Mouse (Mus musculus) midbrain, postnatal 0 days (tissue): ENCODE data around the gene Klhl32. TPM values are rescaled to one million over a fixed set of nuclear protein-coding genes. Genes with fewer than 3 reads are reported as not detected.
A peak's percentile ranks its signal among the peaks of the same experiment; 100 is the strongest.

ENCODE experiments used
- ATAC-seq: fragments of 200-750 bp; cut with Nextera tagmentation; 2 replicates; pipeline ENCODE4 v1.8.0; 2017; ENCODE audit warnings: moderate number of reproducible peaks, mild to moderate bottlenecking, moderate TSS enrichment, moderate library complexity; ENCODE audit not compliant: low FRiP score
- DNase-seq: peaks from one replicate; pipeline ENCODE4 v3.0.0-alpha.2; 2015; ENCODE audit warnings: low spot score
- H3K27ac ChIP-seq: fragments of 300-500 bp; sonication (generic); 2 replicates; pipeline ENCODE4 v1.5.1; 2014; ENCODE audit warnings: low read depth, mild to moderate bottlenecking, low read length, mixed read lengths
- H3K27me3 ChIP-seq: fragments of 300-500 bp; sonication (generic); 2 replicates; pipeline ENCODE4 v1.6.1; 2014; ENCODE audit warnings: low read length, control low read depth, mixed read lengths; ENCODE audit not compliant: insufficient read depth
- H3K36me3 ChIP-seq: fragments of 300-500 bp; sonication (generic); 2 replicates; pipeline ENCODE4 v1.6.1; 2014; ENCODE audit warnings: low read length, control low read depth, mixed read lengths; ENCODE audit not compliant: insufficient read depth
- H3K4me1 ChIP-seq: fragments of 300-500 bp; sonication (generic); 2 replicates; pipeline ENCODE4 v1.6.1; 2014; ENCODE audit warnings: mild to moderate bottlenecking, control low read depth, antibody characterized with exemption, low read length, mixed read lengths; ENCODE audit not compliant: insufficient read depth
- H3K4me2 ChIP-seq: fragments of 300-500 bp; sonication (generic); 2 replicates; pipeline ENCODE4 v1.6.1; 2014; ENCODE audit warnings: low read depth, mild to moderate bottlenecking, low read length, mixed read lengths; ENCODE audit not compliant: poor library complexity, severe bottlenecking
- H3K4me3 ChIP-seq: fragments of 300-500 bp; sonication (generic); 2 replicates; pipeline ENCODE4 v1.5.1; 2014; ENCODE audit warnings: low read depth, mild to moderate bottlenecking, low read length, moderate library complexity
- H3K9ac ChIP-seq: fragments of 300-500 bp; sonication (generic); replicated peaks from 2 replicates; pipeline ENCODE4 v1.6.1; 2014; ENCODE audit warnings: mild to moderate bottlenecking, low read length, moderate library complexity, mixed read lengths; ENCODE audit not compliant: poor library complexity, severe bottlenecking
- H3K9me3 ChIP-seq: fragments of 300-500 bp; sonication (generic); 2 replicates; pipeline ENCODE4 v1.6.1; 2016; ENCODE audit warnings: low read length, control low read depth
- CTCF ChIP-seq: IDR thresholded peaks from 2 replicates; pipeline ENCODE4 v1.5.1; 2016; ENCODE audit warnings: antibody characterized with exemption, mild to moderate bottlenecking
- WGBS: fragments of 180-500 bp; shearing (Covaris S2); extraction: QIAGEN DNeasy Blood & Tissue Kit; methylation state at CpG from one replicate; pipeline ENCODE4 v1.1.7; 2014; 5-methylcytosine and 5-hydroxymethylcytosine counted together
- polyA plus RNA-seq: library from polyadenylated mRNA; unstranded; fragments of >200 nt; fragmentation: Nextera tagmentation; extraction: Ambion mirVana; gene quantifications from 2 replicates; pipeline ENCODE4 v1.2.1, GENCODE M21; 2015
- total RNA-seq: library from RNA; depleted of rRNA; stranded (reverse); fragments of >200 nt; gene quantifications from 2 replicates; pipeline ENCODE4 v1.2.3, GENCODE M21; 2014

Klhl32 gene
- total and polyA plus RNA-seq, 2 experiments from 2014 or later: 34.0 to 36.5 TPM

DNA sequence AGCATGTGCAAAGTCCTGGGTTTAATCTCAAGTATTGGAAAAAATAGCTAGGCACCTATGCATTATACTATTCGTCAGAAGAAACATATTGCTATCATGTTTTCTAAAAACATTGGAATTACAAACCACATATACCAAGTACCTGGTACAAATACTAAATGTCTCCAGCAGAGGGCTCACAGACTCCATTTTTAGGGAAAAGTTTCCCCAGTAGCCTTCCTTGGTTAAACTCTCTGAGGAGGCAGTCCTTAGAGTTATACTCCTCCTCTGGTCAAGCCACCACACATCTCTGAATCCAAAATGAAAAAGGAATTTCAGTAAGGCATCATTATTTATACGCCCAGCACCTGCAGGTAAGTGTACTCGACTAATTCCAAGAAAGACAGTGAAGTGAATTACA, 130.1 kb downstream of the Klhl32 start:
- no peak overlapping the region for H3K4me3 ChIP-seq
- H3K27me3 ChIP-seq: no peaks in the 10 kb centered on the region
- DNase-seq: peak; percentile 86
- WGBS: 30% methylated on average over 3 of the region's 3 CpGs
- no peaks in the 10 kb centered on the region for H3K36me3 ChIP-seq
- H3K27ac ChIP-seq: no peak overlapping the region
- H3K9me3 ChIP-seq: no peaks in the 10 kb centered on the region
- no peaks in the 10 kb centered on the region for H3K4me1 ChIP-seq
- peak; percentile 88 for TF ChIP-seq CTCF
- ATAC-seq: peak; percentile 75; the same call in 1 of the 2 replicates
- no peak overlapping the region for H3K9ac ChIP-seq
- no peak overlapping the region for H3K4me2 ChIP-seq

- H3K36me3 ChIP-seq: no peaks in the 10 kb centered on the region
- no peak for TF ChIP-seq CTCF
- H3K9ac ChIP-seq: no peak overlapping the region
- peak; percentile 50 for DNase-seq
- no peak overlapping the region for H3K4me2 ChIP-seq
- no peaks in the 10 kb centered on the region for H3K4me1 ChIP-seq
- H3K27me3 ChIP-seq: no peaks in the 10 kb centered on the region
- H3K9me3 ChIP-seq: no peaks in the 10 kb centered on the region
- no peak for ATAC-seq
- WGBS: 36% methylated on average over 4 of the region's 4 CpGs
- no peak overlapping the region for H3K4me3 ChIP-seq
- H3K27ac ChIP-seq: no peak overlapping the region
Measured at GRCm38 (mm10) chr4:24715559-24715958, 135.4 kb downstream of the Klhl32 start.

DNA sequence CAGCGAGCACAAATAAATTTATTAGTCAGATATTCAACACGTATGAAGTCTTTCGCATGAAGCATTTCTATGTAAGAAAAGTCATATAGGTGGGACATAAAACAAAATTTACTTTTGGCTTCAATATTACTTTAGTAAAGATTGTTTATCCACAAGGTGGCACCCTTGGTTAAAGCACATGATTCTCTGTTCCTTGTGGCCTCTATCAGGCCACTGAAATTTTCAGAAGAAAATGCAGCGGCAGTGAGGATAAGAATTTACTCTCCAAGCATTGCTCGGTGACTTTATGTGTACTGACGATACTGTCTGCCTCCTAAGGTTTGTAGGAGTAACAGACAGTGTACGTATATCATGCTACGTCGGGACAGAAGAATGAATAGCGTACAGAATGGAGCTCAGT, 136.6 kb downstream of the Klhl32 start:
- DNase-seq (peak; percentile 63), ATAC-seq (no peak)
- WGBS: 61% methylated on average over 10 of the region's 10 CpGs

GRCm38 (mm10) chr4:24698528-24699117, 152.3 kb downstream of the Klhl32 start:
- Histone ChIP-seq H3K36me3 (no peaks in the 10 kb centered on the region), H3K4me2 (no peak overlapping the region), H3K4me1 (no peaks in the 10 kb centered on the region), H3K4me3 (no peak overlapping the region), H3K27ac (no peak overlapping the region), H3K9me3 (no peaks in the 10 kb centered on the region), H3K9ac (no peak overlapping the region), H3K27me3 (no peaks in the 10 kb centered on the region)
- peak; percentile 68 for DNase-seq
- ATAC-seq: 0 out of 2 replicates have a peak, but pooled peaks have one; percentile 49
- 66% methylated on average over 7 of the region's 7 CpGs for WGBS
- peak; percentile 90 for TF ChIP-seq CTCF

More for the DNA sequence above, 136.6 kb downstream of the Klhl32 start:
- Histone ChIP-seq H3K27me3 (no peaks in the 10 kb centered on the region), H3K27ac (no peak overlapping the region), H3K4me3 (no peak overlapping the region), H3K4me1 (no peaks in the 10 kb centered on the region), H3K36me3 (no peaks in the 10 kb centered on the region), H3K4me2 (no peak overlapping the region), H3K9ac (no peak overlapping the region), H3K9me3 (no peaks in the 10 kb centered on the region)
- TF ChIP-seq CTCF: peak; percentile 75

DNA sequence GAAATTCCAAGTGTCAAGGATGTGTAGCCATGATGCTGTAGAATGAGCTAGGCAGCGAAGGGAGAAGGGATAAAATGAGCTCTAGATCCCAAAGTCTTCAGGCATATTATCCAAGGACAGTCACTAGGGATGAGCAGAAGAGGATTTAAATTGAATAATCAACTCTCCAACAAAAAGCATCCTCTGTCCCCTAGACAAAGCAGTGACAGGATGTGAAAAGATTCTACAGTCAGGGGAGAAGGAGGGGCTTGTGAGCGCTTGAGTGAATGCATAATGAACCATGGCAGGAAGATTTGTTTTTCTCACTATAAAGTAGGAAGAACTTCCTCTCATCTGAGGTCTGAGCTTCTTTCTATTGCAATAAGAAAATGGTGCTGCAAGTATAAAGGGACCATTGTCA, 170.8 kb downstream of the Klhl32 start:
- no peak for DNase-seq
- H3K9ac ChIP-seq: no peak overlapping the region
- no peak overlapping the region for H3K4me3 ChIP-seq
- no peaks in the 10 kb centered on the region for H3K9me3 ChIP-seq
- TF ChIP-seq CTCF: no peak
- WGBS: 31% methylated on average over 2 of the region's 2 CpGs
- H3K36me3 ChIP-seq: no peaks in the 10 kb centered on the region
- no peaks in the 10 kb centered on the region for H3K27me3 ChIP-seq
- H3K4me1 ChIP-seq: no peaks in the 10 kb centered on the region
- no peak for ATAC-seq
- H3K4me2 ChIP-seq: no peak overlapping the region
- H3K27ac ChIP-seq: no peak overlapping the region

DNA sequence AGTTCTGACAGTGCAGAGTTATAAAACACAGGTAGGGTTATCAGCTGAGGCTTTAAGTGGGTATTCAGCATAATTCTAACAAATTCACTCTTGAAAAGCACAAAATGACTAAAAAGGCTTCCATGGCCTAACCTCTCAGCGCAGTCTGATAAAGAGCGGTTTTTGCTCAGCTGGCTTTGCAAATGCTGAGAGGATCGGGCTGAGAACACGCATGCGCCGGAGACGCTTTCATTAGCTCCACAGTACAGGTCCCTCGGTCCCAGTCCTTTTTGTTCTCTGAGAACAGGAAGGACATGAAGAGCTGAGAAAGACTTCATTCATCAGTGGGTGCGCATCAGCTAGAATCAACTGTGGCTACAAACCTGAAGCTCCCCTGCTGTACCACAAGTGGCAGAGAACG, 180.9 kb downstream of the Klhl32 start:
- Histone ChIP-seq H3K4me1 (no peaks in the 10 kb centered on the region), H3K9me3 (no peaks in the 10 kb centered on the region), H3K27me3 (no peaks in the 10 kb centered on the region), H3K9ac (no peak overlapping the region), H3K4me3 (no peak overlapping the region), H3K27ac (no peak overlapping the region), H3K36me3 (no peaks in the 10 kb centered on the region), H3K4me2 (no peak overlapping the region)
- DNase-seq: peak; percentile 27
- no peak for TF ChIP-seq CTCF
- WGBS: 65% methylated on average over 10 of the region's 10 CpGs
- no peak for ATAC-seq
